Mouse (Mus musculus) testis, adult 2 months (tissue): ENCODE results near the gene Actrt2. TPM values are rescaled to one million over a fixed set of nuclear protein-coding genes. Genes with fewer than 3 reads are reported as not detected.

Source experiments
- H3K27ac ChIP-seq: fragments of 200-500 bp; 2 replicates; pipeline ENCODE4 v1.5.1; 2012; ENCODE audit warnings: low read depth, low read length; ENCODE audit not compliant: control insufficient read depth, insufficient read depth
- H3K27me3 ChIP-seq: fragments of 200-500 bp; 2 replicates; pipeline ENCODE4 v1.6.1; 2012; ENCODE audit warnings: mild to moderate bottlenecking, low read length, moderate library complexity; ENCODE audit not compliant: control insufficient read depth, insufficient read depth
- H3K36me3 ChIP-seq: fragments of 200-500 bp; 2 replicates; pipeline ENCODE4 v1.6.1; 2012; ENCODE audit warnings: mild to moderate bottlenecking, low read length; ENCODE audit not compliant: control insufficient read depth, insufficient read depth
- H3K4me1 ChIP-seq: fragments of 200-500 bp; 2 replicates; pipeline ENCODE4 v1.6.1; 2012; ENCODE audit warnings: low read length; ENCODE audit not compliant: control insufficient read depth, insufficient read depth
- H3K4me3 ChIP-seq: fragments of 200-500 bp; 2 replicates; pipeline ENCODE4 v1.5.1; 2012; ENCODE audit warnings: low read depth, mild to moderate bottlenecking, low read length, moderate library complexity, mixed read lengths; ENCODE audit not compliant: control insufficient read depth
- CTCF ChIP-seq: fragments of 200-500 bp; IDR thresholded peaks from 2 replicates; pipeline ENCODE4 v1.5.1; 2012; ENCODE audit warnings: low read depth, mild to moderate bottlenecking, inconsistent platforms, low read length, moderate library complexity; ENCODE audit not compliant: control insufficient read depth, insufficient read depth, insufficient replicate concordance
- POLR2A ChIP-seq: fragments of 200-500 bp; IDR thresholded peaks from 2 replicates; pipeline ENCODE4 v1.6.1; 2012; ENCODE audit warnings: low read depth, mild to moderate bottlenecking, inconsistent platforms, low read length, moderate library complexity; ENCODE audit not compliant: control insufficient read depth
- polyA plus RNA-seq: library from polyadenylated mRNA; depleted of rRNA; stranded (reverse); fragments of >200 nt; gene quantifications from 2 replicates; pipeline ENCODE4 v1.2.3, GENCODE M21; 2012

Actrt2 gene
- polyA plus RNA-seq, 1 experiment, result 646 TPM

DNA sequence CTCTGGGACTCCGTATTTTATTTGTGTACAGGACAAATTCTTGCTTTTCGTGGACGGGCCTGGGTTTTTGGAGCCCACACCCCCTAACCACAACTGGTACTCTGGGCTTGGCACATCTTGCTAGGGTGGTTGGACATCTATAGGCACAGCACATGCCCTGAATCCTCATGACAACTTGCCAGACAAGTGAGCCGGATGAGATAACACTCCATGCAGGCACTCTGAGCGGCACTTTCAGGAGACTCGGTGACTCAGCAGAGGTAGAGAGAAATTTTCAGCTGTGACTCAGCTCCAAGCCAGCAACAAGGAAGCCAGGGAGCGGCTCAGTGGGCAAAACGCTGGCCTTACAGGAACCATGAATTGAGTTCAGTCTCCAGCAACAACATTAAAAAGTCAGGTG is 31.6 kb upstream of the Actrt2 start:
- Histone ChIP-seq H3K4me1 (no peaks in the 10 kb centered on the region), H3K36me3 (no peaks in the 10 kb centered on the region), H3K27ac (no peak overlapping the region), H3K27me3 (no peaks in the 10 kb centered on the region), H3K4me3 (no peak overlapping the region)
- no peak for TF ChIP-seq CTCF
- TF ChIP-seq POLR2A, result no peak

DNA sequence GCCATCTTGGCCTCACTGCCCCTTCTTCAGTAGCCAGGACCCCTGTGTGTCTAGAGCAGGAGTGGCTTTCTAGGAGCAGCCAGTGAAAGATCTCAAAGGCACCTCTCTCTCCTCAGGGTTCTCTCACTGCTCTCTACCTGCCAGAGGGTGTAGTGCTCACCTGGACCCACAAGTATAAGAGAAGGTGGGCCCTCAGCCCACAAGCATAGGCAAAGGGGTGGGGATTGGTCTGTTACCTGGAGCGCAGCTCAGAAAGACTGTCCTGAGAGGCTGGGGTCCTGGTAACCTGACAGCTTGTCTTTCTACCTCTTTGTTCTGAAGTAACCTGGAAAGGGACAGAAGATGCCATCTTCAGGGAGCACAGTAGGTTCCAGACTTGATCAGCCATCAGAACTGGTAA is 31.0 kb upstream of the Actrt2 start:
- no peak for TF ChIP-seq CTCF
- TF ChIP-seq POLR2A, result no peak
- Histone ChIP-seq H3K4me1 (no peaks in the 10 kb centered on the region), H3K27me3 (no peaks in the 10 kb centered on the region), H3K36me3 (no peaks in the 10 kb centered on the region), H3K27ac (no peak overlapping the region), H3K4me3 (no peak overlapping the region)

DNA sequence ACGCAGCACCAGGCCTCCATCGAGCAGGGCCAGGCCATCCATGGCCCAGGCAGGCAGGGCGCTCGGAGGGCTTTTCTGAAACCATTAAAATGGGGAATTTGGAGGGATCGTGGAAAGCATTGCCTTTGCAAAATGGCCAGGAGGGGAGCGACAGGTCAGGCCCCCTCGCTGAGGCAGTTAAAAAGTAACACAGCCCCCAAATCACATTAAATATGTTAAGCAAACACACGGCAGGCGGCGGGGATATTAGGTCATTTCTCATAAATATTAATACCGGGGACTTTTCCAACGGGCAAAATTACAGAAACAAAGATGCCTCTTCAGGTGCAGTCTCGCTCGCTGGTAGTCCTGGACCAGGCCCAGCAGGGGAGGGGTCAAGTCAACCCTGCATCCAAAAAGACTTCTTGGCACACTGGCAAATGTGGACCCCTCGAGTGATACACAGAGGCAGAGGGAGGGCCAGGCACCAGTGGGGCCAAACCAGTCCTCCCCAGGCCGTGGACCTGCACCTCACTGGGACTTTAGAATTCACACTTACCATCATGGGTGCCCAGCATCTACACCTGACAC is 30.4 kb upstream of the Actrt2 start:
- Histone ChIP-seq H3K36me3 (no peaks in the 10 kb centered on the region), H3K4me1 (no peaks in the 10 kb centered on the region), H3K4me3 (no peak overlapping the region), H3K27me3 (no peaks in the 10 kb centered on the region), H3K27ac (no peak overlapping the region)
- TF ChIP-seq CTCF (no peak), POLR2A (no peak)

DNA sequence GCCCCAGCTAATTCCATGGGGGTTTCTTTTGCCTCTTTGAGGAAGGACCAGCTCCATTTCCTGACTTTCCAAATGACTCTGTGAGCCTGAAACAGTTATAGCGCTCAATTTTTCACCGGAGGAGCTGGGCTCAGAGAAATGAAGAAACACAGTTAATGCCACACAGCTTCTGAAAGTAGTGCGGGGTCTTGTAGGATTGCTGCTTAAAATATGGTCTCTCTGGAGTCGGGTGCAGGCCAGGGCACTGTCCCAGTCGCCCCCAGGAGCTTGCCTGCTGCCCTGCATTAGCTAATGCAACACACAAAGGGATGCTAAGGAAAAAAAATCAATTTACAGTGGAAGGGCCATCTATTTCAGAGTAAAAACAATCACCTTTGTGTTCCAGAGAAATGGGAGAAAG is 29.8 kb upstream of the Actrt2 start:
- Histone ChIP-seq H3K27me3 (no peaks in the 10 kb centered on the region), H3K4me1 (no peaks in the 10 kb centered on the region), H3K36me3 (no peaks in the 10 kb centered on the region), H3K27ac (no peak overlapping the region), H3K4me3 (no peak overlapping the region)
- TF ChIP-seq CTCF, result no peak
- no peak for TF ChIP-seq POLR2A

DNA sequence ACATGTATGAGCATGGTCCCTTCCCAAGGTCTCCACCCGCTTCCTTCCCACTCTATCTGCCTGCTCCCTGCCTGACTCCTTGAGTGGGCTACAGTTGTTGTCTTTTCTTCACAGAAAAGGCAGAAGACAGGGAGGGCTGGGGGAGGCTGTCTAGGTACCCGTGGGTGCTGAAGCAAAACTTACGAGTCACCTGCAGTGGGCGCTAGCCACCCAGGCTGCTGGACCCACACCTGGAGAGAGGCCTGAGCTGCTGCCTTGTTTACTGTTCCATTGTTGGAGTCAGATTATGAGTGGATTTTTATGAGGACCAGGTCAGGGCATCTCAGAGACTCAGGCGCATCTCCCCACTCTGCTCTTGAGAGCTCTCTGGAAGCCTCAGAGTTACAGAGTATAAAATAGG is 28.9 kb upstream of the Actrt2 start:
- TF ChIP-seq POLR2A (no peak), CTCF (no peak)
- Histone ChIP-seq H3K4me3 (no peak overlapping the region), H3K27ac (no peak overlapping the region), H3K4me1 (no peaks in the 10 kb centered on the region), H3K36me3 (no peaks in the 10 kb centered on the region), H3K27me3 (no peaks in the 10 kb centered on the region)

DNA sequence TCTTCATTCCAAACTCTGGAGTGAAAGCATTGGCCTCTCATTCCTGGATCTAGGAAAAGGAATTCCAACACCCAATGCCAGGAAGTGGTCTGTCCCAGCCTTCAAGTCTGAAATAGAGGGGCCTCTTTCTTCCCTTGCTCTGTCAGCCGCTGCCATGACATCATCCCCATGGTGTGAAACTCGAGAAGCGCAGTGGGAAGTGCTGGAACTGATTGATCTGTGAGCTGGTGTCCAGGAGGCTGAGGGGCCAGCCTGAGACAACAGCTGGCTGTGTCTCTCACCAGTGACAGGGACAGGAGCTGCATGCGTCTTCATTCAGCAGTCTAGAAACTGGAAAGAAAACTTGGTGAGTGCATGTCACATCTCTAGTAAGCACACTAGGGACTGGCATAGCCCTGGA is 28.5 kb upstream of the Actrt2 start:
- H3K27ac ChIP-seq, result no peak overlapping the region

DNA sequence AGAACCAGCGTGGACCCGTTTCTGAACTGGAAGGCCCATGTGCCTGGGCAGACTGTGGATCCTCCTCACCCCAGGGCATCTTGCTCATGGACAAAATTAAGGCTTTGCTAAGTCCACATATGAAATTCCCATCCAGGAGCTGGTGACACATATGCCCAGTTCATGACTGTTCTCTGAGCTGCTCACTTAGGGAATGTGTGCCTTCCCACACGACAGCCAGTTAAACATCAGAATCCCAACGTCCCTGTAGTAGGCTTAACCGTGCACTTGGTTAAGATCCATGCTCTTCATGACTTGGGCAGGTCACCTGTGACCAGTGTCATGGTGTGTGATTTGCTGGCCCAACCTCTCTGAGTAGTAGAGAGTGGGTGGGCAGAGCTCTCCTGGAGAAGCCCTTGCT is 26.7 kb upstream of the Actrt2 start:
- Histone ChIP-seq H3K4me1 (no peaks in the 10 kb centered on the region), H3K4me3 (no peak overlapping the region), H3K27ac (no peak overlapping the region), H3K27me3 (no peaks in the 10 kb centered on the region), H3K36me3 (no peaks in the 10 kb centered on the region)
- TF ChIP-seq POLR2A (no peak), CTCF (no peak)

More for the DNA sequence above, 28.5 kb upstream of the Actrt2 start:
- TF ChIP-seq CTCF, result no peak
- no peak for TF ChIP-seq POLR2A
- Histone ChIP-seq H3K4me3 (no peak overlapping the region), H3K4me1 (no peaks in the 10 kb centered on the region), H3K36me3 (no peaks in the 10 kb centered on the region), H3K27me3 (no peaks in the 10 kb centered on the region)
